Mouse (Mus musculus): ENCODE data around the gene Olfr494. TPM values are rescaled to one million over a fixed set of nuclear protein-coding genes. Genes with fewer than 3 reads are reported as not detected.

Olfr494 gene
- polyA plus RNA-seq (2012; rRNA removed) = not detected in 2 replicates

DNA sequence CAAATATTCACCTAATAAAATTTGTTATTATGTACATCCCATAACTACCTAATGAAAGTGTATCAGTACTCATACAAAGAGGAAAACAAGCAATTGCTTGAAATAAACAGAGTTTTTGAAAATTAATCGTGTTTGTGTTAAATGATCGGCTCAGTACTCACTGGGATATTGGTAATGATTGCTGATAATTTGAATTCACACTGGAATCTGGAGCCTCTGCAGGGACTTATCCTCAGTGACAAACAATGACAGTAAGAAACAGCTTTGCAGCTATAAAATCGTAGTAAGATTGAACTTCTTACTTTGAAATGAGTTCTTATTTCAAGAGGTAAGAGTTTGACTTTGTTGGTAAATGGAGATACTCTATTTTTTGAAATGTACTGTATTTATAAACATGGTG is at the start of gene Olfr494:
Olfr494 (plus strand) TSS at position 301 of the 400 bp plus-strand sequence.
- Histone ChIP-seq H3K27me3 (replicated peaks; ENCODE audit: control insufficient read depth, insufficient read depth, low read length) (no peaks in the 10 kb centered on the region), H3K36me3 (ENCODE audit: control insufficient read depth, insufficient read depth, low read length) (no peaks in the 10 kb centered on the region), H3K4me3 (ENCODE audit: insufficient read depth, low read depth, low read length) (no peak within 1 kb of the TSS), H3K27ac (ENCODE audit: insufficient read depth, low read depth, low read length) (no peak within 1 kb of the TSS), H3K4me1 (ENCODE audit: control insufficient read depth, insufficient read depth, low read length) (no peaks in the 10 kb centered on the region)
- WGBS = 78% methylated on average over 3 of the region's 3 CpGs
- no peak for DNase-seq
- TF ChIP-seq POLR2A (IDR thresholded peaks at IDR 0.05; ENCODE audit: low read depth, low read length) (no peak), CTCF (conservative IDR thresholded peaks at IDR 0.05; ENCODE audit: insufficient read depth, insufficient read length, low read depth, low read length) (no peak)

DNA sequence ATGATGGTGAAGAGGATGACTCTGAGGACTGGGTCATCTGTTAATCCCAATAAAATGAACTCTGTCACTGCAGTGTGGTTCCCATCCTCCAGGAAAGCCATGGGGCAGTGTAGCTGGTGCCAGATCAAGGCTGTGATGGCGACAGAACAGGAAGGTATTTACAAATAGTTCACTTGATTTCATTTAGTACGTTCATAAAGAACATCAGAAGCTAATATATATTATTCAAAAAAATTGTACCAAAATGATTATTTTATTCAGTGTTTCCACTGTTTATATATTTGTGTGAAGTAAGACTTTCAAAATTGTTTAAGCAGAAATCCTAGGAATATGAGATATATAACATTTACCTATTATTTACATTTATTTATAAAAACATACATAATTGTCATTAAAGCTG is 41.6 kb upstream of the Olfr494 start, which contains the start of gene Olfr492:
Olfr492 (minus strand) TSS at position 101 of the 400 bp plus-strand sequence.
- 82% methylated on average over 2 of the region's 2 CpGs for WGBS

GRCm38 (mm10) chr7:108346879-108347278 is 18.3 kb upstream of the Olfr494 start, which contains the start of gene Olfr493:
TSS of gene Olfr493 (minus strand) at chr7:108346979.
- Histone ChIP-seq H3K27ac (ENCODE audit: insufficient read depth, low read depth, low read length) (no peak within 1 kb of the TSS), H3K27me3 (replicated peaks; ENCODE audit: control insufficient read depth, insufficient read depth, low read length) (no peaks in the 10 kb centered on the region), H3K4me3 (ENCODE audit: insufficient read depth, low read depth, low read length) (no peak within 1 kb of the TSS), H3K4me1 (ENCODE audit: control insufficient read depth, insufficient read depth, low read length) (no peaks in the 10 kb centered on the region), H3K36me3 (ENCODE audit: control insufficient read depth, insufficient read depth, low read length) (no peaks in the 10 kb centered on the region)
- DNase-seq = no peak
- no peak for TF ChIP-seq CTCF (conservative IDR thresholded peaks at IDR 0.05; ENCODE audit: insufficient read depth, insufficient read length, low read depth, low read length)
- TF ChIP-seq POLR2A (IDR thresholded peaks at IDR 0.05; ENCODE audit: low read depth, low read length) = no peak
- 62% methylated on average over 1 of the region's 1 CpGs for WGBS

More for the DNA sequence above, 41.6 kb upstream of the Olfr494 start, which contains the start of gene Olfr492:
- no peaks in the 10 kb centered on the region for H3K4me1 ChIP-seq (ENCODE audit: control insufficient read depth, insufficient read depth, low read length)
- DNase-seq = no peak
- no peaks in the 10 kb centered on the region for H3K27me3 ChIP-seq (replicated peaks; ENCODE audit: control insufficient read depth, insufficient read depth, low read length)
- TF ChIP-seq POLR2A (IDR thresholded peaks at IDR 0.05; ENCODE audit: low read depth, low read length) (no peak), CTCF (conservative IDR thresholded peaks at IDR 0.05; ENCODE audit: insufficient read depth, insufficient read length, low read depth, low read length) (no peak)
- no peak within 1 kb of the TSS for H3K27ac ChIP-seq (ENCODE audit: insufficient read depth, low read depth, low read length)
- H3K4me3 ChIP-seq (ENCODE audit: insufficient read depth, low read depth, low read length) = no peak within 1 kb of the TSS
- no peaks in the 10 kb centered on the region for H3K36me3 ChIP-seq (ENCODE audit: control insufficient read depth, insufficient read depth, low read length)

DNA sequence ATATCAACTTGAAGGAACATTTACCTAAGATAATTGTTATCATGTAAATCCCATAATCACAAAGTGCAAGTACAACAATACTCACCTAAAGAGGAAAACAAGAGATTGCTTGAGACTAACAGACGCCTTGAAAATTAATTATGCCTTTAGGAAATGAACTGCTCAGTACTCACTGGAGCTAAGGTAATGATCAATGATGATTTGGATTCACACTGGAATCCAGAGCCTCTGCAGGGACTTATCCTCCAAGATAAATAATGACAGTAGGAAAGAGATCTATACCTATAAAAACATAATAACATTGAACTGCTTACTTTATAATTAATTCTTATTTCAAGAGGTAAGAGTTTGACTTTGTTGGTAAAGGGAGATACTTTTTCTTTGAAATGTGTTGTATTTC is 27.7 kb downstream of the Olfr494 start, which contains the start of gene Olfr495:
Olfr495 (plus strand) TSS at position 301 of the 400 bp plus-strand sequence.
- H3K27ac ChIP-seq (ENCODE audit: insufficient read depth, low read depth, low read length) = no peak within 1 kb of the TSS
- WGBS = 57% methylated on average over 1 of the region's 1 CpGs
- DNase-seq = no peak
- H3K4me3 ChIP-seq (ENCODE audit: insufficient read depth, low read depth, low read length) = no peak within 1 kb of the TSS
- TF ChIP-seq CTCF (conservative IDR thresholded peaks at IDR 0.05; ENCODE audit: insufficient read depth, insufficient read length, low read depth, low read length) (no peak), POLR2A (IDR thresholded peaks at IDR 0.05; ENCODE audit: low read depth, low read length) (no peak)
- H3K27me3 ChIP-seq (replicated peaks; ENCODE audit: control insufficient read depth, insufficient read depth, low read length) = no peaks in the 10 kb centered on the region
- H3K36me3 ChIP-seq (ENCODE audit: control insufficient read depth, insufficient read depth, low read length) = no peaks in the 10 kb centered on the region
- H3K4me1 ChIP-seq (ENCODE audit: control insufficient read depth, insufficient read depth, low read length) = no peaks in the 10 kb centered on the region

Other genes with a start within 250 kb of the Olfr494 start
- not detected in 2 replicates for gene Olfr484, start 237.9 kb upstream of the Olfr494 start, polyA plus RNA-seq (2012; rRNA removed)
- gene Olfr485, start 205.5 kb upstream of the Olfr494 start, polyA plus RNA-seq (2012; rRNA removed) = not detected in 2 replicates
- gene Olfr486, start 192.6 kb upstream of the Olfr494 start, polyA plus RNA-seq (2012; rRNA removed) = not detected in 2 replicates
- not detected in 2 replicates for gene Olfr487, start 150.7 kb upstream of the Olfr494 start, polyA plus RNA-seq (2012; rRNA removed)
- not detected in 2 replicates for gene Olfr488, start 107.0 kb upstream of the Olfr494 start, polyA plus RNA-seq (2012; rRNA removed)
- not detected in 2 replicates for gene Olfr490, start 76.4 kb upstream of the Olfr494 start, polyA plus RNA-seq (2012; rRNA removed)
- not detected in 2 replicates for gene Olfr491, start 51.9 kb upstream of the Olfr494 start, polyA plus RNA-seq (2012; rRNA removed)
- not detected in 2 replicates for gene Olfr492, start 41.7 kb upstream of the Olfr494 start, polyA plus RNA-seq (2012; rRNA removed)
- not detected in 2 replicates for gene Olfr493, start 18.4 kb upstream of the Olfr494 start, polyA plus RNA-seq (2012; rRNA removed)
- not detected in 2 replicates for gene Olfr495, start 27.8 kb downstream of the Olfr494 start, polyA plus RNA-seq (2012; rRNA removed)
- not detected in 2 replicates for gene Olfr497, start 55.1 kb downstream of the Olfr494 start, polyA plus RNA-seq (2012; rRNA removed)
- not detected in 2 replicates for gene Olfr498, start 100.0 kb downstream of the Olfr494 start, polyA plus RNA-seq (2012; rRNA removed)
- not detected in 2 replicates for gene Olfr502, start 159.7 kb downstream of the Olfr494 start, polyA plus RNA-seq (2012; rRNA removed)
- gene Olfr503, start 179.2 kb downstream of the Olfr494 start, polyA plus RNA-seq (2012; rRNA removed) = not detected in 2 replicates
- gene Olfr504, start 200.5 kb downstream of the Olfr494 start, polyA plus RNA-seq (2012; rRNA removed) = not detected in 2 replicates
- not detected in 2 replicates for gene Olfr506, start 245.5 kb downstream of the Olfr494 start, polyA plus RNA-seq (2012; rRNA removed)

Data from kidney, adult 2 months (tissue).